Mouse (Mus musculus): Measurements from ENCODE around the gene Lzic.
A peak's percentile ranks its signal among the peaks of the same experiment; 100 is the strongest.
"Not testable (repeated sequence)": the region's sequence is repeated elsewhere in the genome, so short reads cannot be mapped to it uniquely, and the experiment has no call there.

Lzic gene

GRCm38 (mm10) chr4:149485053-149485824 is at the start of gene Lzic, which contains the start of gene Nmnat1:
Gene Lzic, plus strand, starts transcription at chr4:149485229.
Gene Nmnat1, minus strand, starts transcription at chr4:149485202.
- DNase-seq = peak; percentile 87 to 88

- DNase-seq = no peak
These were observed 44.5 kb upstream of the Lzic start for GRCm38 (mm10) chr4:149440576-149440975.

GRCm38 (mm10) chr4:149442436-149442835 is 42.6 kb upstream of the Lzic start:
- DNase-seq = no peak

- no peak for DNase-seq
These were observed 40.6 kb upstream of the Lzic start for GRCm38 (mm10) chr4:149444465-149444864.

- DNase-seq = peak; percentile 82 to 89
These were observed 39.9 kb upstream of the Lzic start for GRCm38 (mm10) chr4:149444964-149445701.

- peak; percentile 39 to 57 for DNase-seq
These were observed 39.2 kb upstream of the Lzic start for GRCm38 (mm10) chr4:149445868-149446267.

- no peak for DNase-seq
These were observed 38.7 kb upstream of the Lzic start for GRCm38 (mm10) chr4:149446309-149446708.

- no peak for DNase-seq
These were observed 34.4 kb upstream of the Lzic start for GRCm38 (mm10) chr4:149450636-149451035.

- DNase-seq = peak; percentile 80
These were observed 31.4 kb upstream of the Lzic start for GRCm38 (mm10) chr4:149453656-149454055.

- DNase-seq = no peak
These were observed 30.8 kb upstream of the Lzic start for GRCm38 (mm10) chr4:149454263-149454662.

GRCm38 (mm10) chr4:149454879-149455278 is 30.1 kb upstream of the Lzic start, which contains the start of gene Rbp7:
Gene Rbp7, minus strand, starts transcription at chr4:149454978.
- DNase-seq = no peak

- not testable (repeated sequence) for DNase-seq
These were observed 27.9 kb upstream of the Lzic start for GRCm38 (mm10) chr4:149457163-149457562.

GRCm38 (mm10) chr4:149457831-149458430 is 27.1 kb upstream of the Lzic start:
- DNase-seq = no peak

- DNase-seq = no peak
These were observed 26.5 kb upstream of the Lzic start for GRCm38 (mm10) chr4:149458526-149458925.

- DNase-seq = no peak
These were observed 25.6 kb upstream of the Lzic start for GRCm38 (mm10) chr4:149459425-149459824.

- DNase-seq = not testable (repeated sequence)
These were observed 24.6 kb upstream of the Lzic start for GRCm38 (mm10) chr4:149460475-149460874.

- peak in 1 of 2 experiments; percentile 59 for DNase-seq
These were observed 23.3 kb upstream of the Lzic start for GRCm38 (mm10) chr4:149461579-149462304.

- no peak for DNase-seq
These were observed 22.6 kb upstream of the Lzic start for GRCm38 (mm10) chr4:149462305-149462971.

GRCm38 (mm10) chr4:149463435-149463950 is 21.5 kb upstream of the Lzic start:
- no peak for DNase-seq

GRCm38 (mm10) chr4:149469557-149469956 is 15.5 kb upstream of the Lzic start:
- peak; percentile 84 to 89 for DNase-seq

GRCm38 (mm10) chr4:149475096-149475495 is 9.9 kb upstream of the Lzic start:
- no peak for DNase-seq

GRCm38 (mm10) chr4:149477078-149477477 is 8.0 kb upstream of the Lzic start, which contains the start of gene Tmem274:
Gene Tmem274, plus strand, starts transcription at chr4:149477378.
- no peak for DNase-seq

Data from thymus, postnatal 36 days (tissue).